Mouse (Mus musculus) kidney, embryonic 14.5 days (tissue): Measurements from ENCODE around the gene Gpatch8. TPM values are rescaled to one million over a fixed set of nuclear protein-coding genes. Genes with fewer than 3 reads are reported as not detected.
A peak's percentile ranks its signal among the peaks of the same experiment; 100 is the strongest.

ENCODE experiments used
- ATAC-seq: fragments of 200-750 bp; cut with Nextera tagmentation; 2 replicates; pipeline ENCODE4 v1.8.0; 2017; ENCODE audit warnings: moderate number of reproducible peaks, mild to moderate bottlenecking, moderate TSS enrichment, moderate library complexity; ENCODE audit not compliant: low FRiP score, low TSS enrichment
- H3K27ac ChIP-seq: fragments of 300-500 bp; sonication (generic); 2 replicates; pipeline ENCODE4 v1.5.1; 2014; ENCODE audit warnings: low read depth, mild to moderate bottlenecking, low read length, moderate library complexity, mixed read lengths
- H3K27me3 ChIP-seq: fragments of 300-500 bp; sonication (generic); 2 replicates; pipeline ENCODE4 v1.6.1; 2014; ENCODE audit warnings: mild to moderate bottlenecking, low read length; ENCODE audit not compliant: control insufficient read depth, insufficient read depth
- H3K36me3 ChIP-seq: fragments of 300-500 bp; sonication (generic); 2 replicates; pipeline ENCODE4 v1.6.1; 2014; ENCODE audit warnings: low read length, mixed read lengths; ENCODE audit not compliant: control insufficient read depth, insufficient read depth
- H3K4me1 ChIP-seq: fragments of 300-500 bp; sonication (generic); 2 replicates; pipeline ENCODE4 v1.6.1; 2014; ENCODE audit warnings: low read length, mixed read lengths; ENCODE audit not compliant: control insufficient read depth, insufficient read depth
- H3K4me2 ChIP-seq: fragments of 300-500 bp; sonication (generic); replicated peaks from 2 replicates; pipeline ENCODE4 v1.6.1; 2014; ENCODE audit warnings: low read depth, mild to moderate bottlenecking, low read length
- H3K4me3 ChIP-seq: fragments of 300-500 bp; sonication (generic); 2 replicates; pipeline ENCODE4 v1.5.1; 2014; ENCODE audit warnings: mild to moderate bottlenecking, low read length
- H3K9ac ChIP-seq: fragments of 300-500 bp; sonication (generic); 2 replicates; pipeline ENCODE4 v1.6.1; 2014; ENCODE audit warnings: low read depth, mild to moderate bottlenecking, low read length, moderate library complexity
- H3K9me3 ChIP-seq: fragments of 300-500 bp; sonication (generic); 2 replicates; pipeline ENCODE4 v1.6.1; 2016; ENCODE audit warnings: low read length; ENCODE audit not compliant: control insufficient read depth
- WGBS: fragments of 180-500 bp; shearing (Covaris S2); extraction: QIAGEN DNeasy Blood & Tissue Kit; methylation state at CpG from one replicate; pipeline ENCODE4 v1.1.7; 2014; 5-methylcytosine and 5-hydroxymethylcytosine counted together
- polyA plus RNA-seq: library from polyadenylated mRNA; unstranded; fragments of >200 nt; fragmentation: Nextera tagmentation; extraction: Ambion mirVana; gene quantifications from 2 replicates; pipeline ENCODE4 v1.2.1, GENCODE M21; 2014

The Gpatch8 gene
- polyA plus RNA-seq, 1 experiment from 2014 or later = 60.6 TPM

DNA sequence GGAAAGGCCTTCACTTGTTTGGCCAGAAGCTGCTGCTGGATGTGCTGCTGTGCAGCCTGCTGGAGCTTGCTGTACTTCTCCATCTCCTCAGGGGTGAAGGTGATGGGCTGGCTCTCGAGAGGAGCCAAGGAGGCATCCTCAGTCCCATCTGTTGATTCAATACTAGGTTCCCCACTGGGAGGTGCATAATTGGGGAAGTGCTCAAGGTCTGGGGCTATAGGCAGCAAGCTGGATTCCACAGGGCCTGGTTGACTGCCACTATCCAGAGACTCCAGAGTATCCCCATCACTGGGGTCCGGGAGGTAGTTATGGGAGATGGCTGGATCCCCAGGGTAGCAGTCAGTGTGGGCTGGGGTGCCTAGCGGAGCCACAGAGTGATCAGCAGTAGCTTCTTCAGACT lies 77.5 kb downstream of the Gpatch8 start:
- peaks cover 53% of the 10 kb centered on the region for H3K36me3 ChIP-seq
- H3K27me3 ChIP-seq = no peaks in the 10 kb centered on the region
- H3K9me3 ChIP-seq = 0 out of 2 replicates have a peak, but pooled peaks cover 1% of the 10 kb centered on the region
- H3K4me3 ChIP-seq = no peak overlapping the region
- no peak overlapping the region for H3K9ac ChIP-seq
- 82% methylated on average over 3 of the region's 3 CpGs for WGBS
- H3K4me2 ChIP-seq = no peak overlapping the region
- no peaks in the 10 kb centered on the region for H3K4me1 ChIP-seq
- no peak for ATAC-seq
- H3K27ac ChIP-seq = no peak overlapping the region

DNA sequence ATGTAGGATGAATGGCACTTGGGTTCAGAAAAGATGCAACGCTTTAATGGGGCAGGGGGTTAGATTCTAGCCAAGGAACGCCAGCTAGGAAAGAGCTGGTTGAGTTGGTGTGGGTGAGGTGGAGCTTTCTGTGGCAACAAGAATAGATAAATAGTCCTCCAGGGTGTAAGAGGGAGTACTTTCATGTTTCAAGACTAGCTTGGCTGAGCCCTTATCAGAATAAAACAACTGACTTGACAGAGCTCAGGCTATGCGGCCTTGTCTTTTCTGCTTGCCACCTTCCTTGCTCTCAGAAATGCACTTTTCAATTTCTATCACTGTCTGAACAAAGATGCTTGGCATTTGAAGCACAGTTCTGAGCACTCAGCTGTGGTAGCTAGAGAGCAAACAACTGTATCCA lies 81.2 kb downstream of the Gpatch8 start:
- H3K4me1 ChIP-seq = no peaks in the 10 kb centered on the region
- 0 out of 2 replicates have a peak, but pooled peaks cover 3% of the 10 kb centered on the region for H3K9me3 ChIP-seq
- no peak overlapping the region for H3K4me2 ChIP-seq
- no peak overlapping the region for H3K27ac ChIP-seq
- H3K4me3 ChIP-seq = no peak overlapping the region
- WGBS = 97% methylated on average over 3 of the region's 3 CpGs
- H3K36me3 ChIP-seq = peaks cover 28% of the 10 kb centered on the region
- no peak overlapping the region for H3K9ac ChIP-seq
- no peaks in the 10 kb centered on the region for H3K27me3 ChIP-seq
- no peak for ATAC-seq

GRCm38 (mm10) chr11:102469648-102470357 lies 86.4 kb downstream of the Gpatch8 start, which contains the start of gene Itga2b:
Itga2b (minus strand) TSS chr11:102470122.
- Histone ChIP-seq H3K27me3 (no peaks in the 10 kb centered on the region), H3K4me2 (no peak within 1 kb of the TSS), H3K9me3 (0 out of 2 replicates have a peak, but pooled peaks cover 3% of the 10 kb centered on the region), H3K36me3 (no peaks in the 10 kb centered on the region), H3K4me3 (no peak within 1 kb of the TSS), H3K27ac (no peak within 1 kb of the TSS), H3K4me1 (peaks cover 15% of the 10 kb centered on the region; the same call in 1 of the 2 replicates), H3K9ac (no peak within 1 kb of the TSS)
- WGBS = 49% methylated on average over 11 of the region's 11 CpGs
- no peak for ATAC-seq

- under 1% methylated on average over 37 of the region's 37 CpGs for WGBS
- Histone ChIP-seq H3K27me3 (no peaks in the 10 kb centered on the region), H3K36me3 (no peaks in the 10 kb centered on the region), H3K4me2 (peak overlapping the region; percentile 74), H3K9me3 (no peaks in the 10 kb centered on the region), H3K4me3 (peak overlapping the region; percentile 37), H3K27ac (0 out of 2 replicates have a peak overlapping the region, but pooled peaks have one; percentile 12), H3K4me1 (peaks cover 15% of the 10 kb centered on the region; the same call in 1 of the 2 replicates), H3K9ac (peak overlapping the region; percentile 57)
- ATAC-seq = peak; percentile 95
Measured at GRCm38 (mm10) chr11:102467041-102467631, 89.1 kb downstream of the Gpatch8 start.

- H3K4me2 ChIP-seq = peak overlapping the region; percentile 21; the same call in 1 of the 2 replicates
- H3K27me3 ChIP-seq = no peaks in the 10 kb centered on the region
- no peak overlapping the region for H3K27ac ChIP-seq
- no peak for ATAC-seq
- H3K4me3 ChIP-seq = no peak overlapping the region
- no peaks in the 10 kb centered on the region for H3K9me3 ChIP-seq
- no peaks in the 10 kb centered on the region for H3K36me3 ChIP-seq
- no peak overlapping the region for H3K9ac ChIP-seq
- peaks cover 15% of the 10 kb centered on the region; the same call in 1 of the 2 replicates for H3K4me1 ChIP-seq
- WGBS = 12% methylated on average over 26 of the region's 26 CpGs
Measured at GRCm38 (mm10) chr11:102465713-102466436, 90.3 kb downstream of the Gpatch8 start.

DNA sequence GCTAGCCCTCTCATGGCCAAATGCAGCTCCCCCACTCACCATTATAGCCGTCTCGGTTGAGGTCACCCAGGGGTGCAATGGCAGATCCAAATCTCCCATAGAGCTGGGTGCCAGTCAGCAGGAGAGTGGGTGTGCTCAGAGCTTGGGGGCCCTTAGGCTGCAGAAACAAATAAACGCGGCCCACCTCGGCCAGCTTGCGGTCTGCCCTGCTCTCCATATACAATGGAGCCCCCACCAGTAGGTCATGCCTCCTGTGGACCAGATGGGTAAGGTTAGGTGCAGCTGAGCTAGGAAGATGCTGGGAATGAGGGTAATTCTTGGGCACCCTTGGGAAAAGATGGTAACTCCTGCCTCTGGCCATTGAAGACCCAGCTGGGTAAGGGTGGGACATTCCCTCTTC lies 91.3 kb downstream of the Gpatch8 start:
- Histone ChIP-seq H3K36me3 (no peaks in the 10 kb centered on the region), H3K9me3 (no peaks in the 10 kb centered on the region), H3K27ac (no peak overlapping the region), H3K4me1 (peaks cover 15% of the 10 kb centered on the region; the same call in 1 of the 2 replicates), H3K27me3 (no peaks in the 10 kb centered on the region), H3K9ac (no peak overlapping the region), H3K4me3 (no peak overlapping the region), H3K4me2 (no peak overlapping the region)
- ATAC-seq = no peak
- WGBS = 90% methylated on average over 6 of the region's 6 CpGs

- WGBS = 84% methylated on average over 3 of the region's 3 CpGs
- ATAC-seq = no peak
Measured at GRCm38 (mm10) chr11:102461764-102462163, 94.4 kb downstream of the Gpatch8 start.

GRCm38 (mm10) chr11:102460541-102460940 lies 95.7 kb downstream of the Gpatch8 start:
- no peak overlapping the region for H3K9ac ChIP-seq
- H3K9me3 ChIP-seq = no peaks in the 10 kb centered on the region
- WGBS = 67% methylated on average over 16 of the region's 16 CpGs
- H3K4me2 ChIP-seq = no peak overlapping the region
- H3K27me3 ChIP-seq = no peaks in the 10 kb centered on the region
- no peak overlapping the region for H3K4me3 ChIP-seq
- H3K27ac ChIP-seq = no peak overlapping the region
- peaks cover 3% of the 10 kb centered on the region; the same call in 1 of the 2 replicates for H3K4me1 ChIP-seq
- H3K36me3 ChIP-seq = no peaks in the 10 kb centered on the region
- no peak for ATAC-seq

More at GRCm38 (mm10) chr11:102461764-102462163, 94.4 kb downstream of the Gpatch8 start:
- no peaks in the 10 kb centered on the region for H3K36me3 ChIP-seq
- no peaks in the 10 kb centered on the region for H3K9me3 ChIP-seq
- H3K4me1 ChIP-seq = 0 out of 2 replicates have a peak, but pooled peaks cover 10% of the 10 kb centered on the region
- H3K27ac ChIP-seq = no peak overlapping the region
- no peak overlapping the region for H3K4me3 ChIP-seq
- no peak overlapping the region for H3K4me2 ChIP-seq
- H3K27me3 ChIP-seq = no peaks in the 10 kb centered on the region
- H3K9ac ChIP-seq = no peak overlapping the region
